8 mouse cellular contexts compared by ENCODE assay signal in the genomic region with DNA sequence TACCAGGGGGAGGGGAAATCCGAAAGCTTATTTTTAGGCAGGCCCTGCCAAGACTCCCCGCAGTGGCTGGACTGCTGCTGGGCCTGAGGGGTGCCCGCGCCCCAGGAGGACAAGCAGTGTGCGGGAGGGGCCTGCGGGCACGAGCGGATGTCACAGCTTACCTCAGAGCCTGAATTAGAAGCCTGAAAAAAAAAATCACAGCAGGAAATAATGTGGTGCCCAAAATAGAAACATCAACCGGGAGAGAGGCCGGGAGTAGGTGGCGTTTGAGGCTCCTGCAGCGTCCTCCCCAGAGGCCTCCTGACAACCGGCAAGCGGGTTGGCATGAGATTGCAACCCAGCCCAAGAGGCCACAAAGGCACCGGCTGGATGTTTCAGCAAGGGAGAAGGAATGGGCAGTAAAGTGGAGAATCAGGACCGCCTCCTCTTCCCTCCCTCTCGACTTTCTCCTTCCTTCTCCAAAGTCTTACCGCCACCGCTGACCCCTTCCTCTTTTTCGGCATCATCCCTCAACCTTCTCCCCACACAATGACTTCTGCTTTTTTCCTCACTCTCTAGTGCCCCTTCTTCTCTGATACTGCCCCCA. TPM values are rescaled to one million over a fixed set of nuclear protein-coding genes. Genes with fewer than 3 reads are reported as not detected.
DNase-seq lines count a peak whose midpoint lies in the region; TF ChIP-seq lines count a peak whose summit lies in the region.

No protein-coding gene starts in this region.

- peak; percentile 19 to 34 for DNase-seq in B cell, adult 2 months
- peak; percentile 80 for DNase-seq in adrenal gland, adult 2 months
- DNase-seq in heart, postnatal 4 days, result peak; percentile 75
- DNase-seq in left cerebral cortex, adult 11 months (ENCODE audit: low spot score), result peak; percentile 42
- DNase-seq in lung, postnatal 25 days (ENCODE audit: low spot score), result peak; percentile 68
- peak; percentile 49 to 69 for DNase-seq in right cerebral cortex, postnatal 36 days (ENCODE audit: low spot score in 2 of 2)
- DNase-seq in yolk sac, embryonic 10.5 days (ENCODE audit: low spot score), result no peak

- TF ChIP-seq POLR2A in embryonic fibroblast, embryonic 13.5 days (IDR thresholded peaks at IDR 0.05; ENCODE audit: low read depth, low read length), result no peak

- H3K27ac ChIP-seq in embryonic fibroblast, embryonic 13.5 days (ENCODE audit: insufficient read depth, low read length), result peak overlapping the region; percentile 68

- TF ChIP-seq CTCF in embryonic fibroblast, embryonic 13.5 days (IDR thresholded peaks at IDR 0.05; ENCODE audit: borderline replicate concordance, insufficient read depth, low read length), result no peak

- H3K4me1 ChIP-seq in embryonic fibroblast, embryonic 13.5 days (ENCODE audit: control insufficient read depth, insufficient read depth, low read length), result peaks cover 8% of the 10 kb centered on the region

- no peak overlapping the region for H3K4me3 ChIP-seq in embryonic fibroblast, embryonic 13.5 days (ENCODE audit: insufficient read depth, low read length)

RNA-seq across cellular contexts. Expression of a gene that starts 25.6 kb away (rescaled TPM):
- total RNA-seq in adrenal gland, adult 2 months (2021), result 100 to 1,000 TPM; 294 to 325 TPM
- 21.1 and 31.6 TPM in 2 replicates for polyA plus RNA-seq in adrenal gland, adult 2 months (2012; rRNA removed)
- polyA plus RNA-seq in embryonic fibroblast, embryonic 13.5 days (2011; ENCODE audit: insufficient read length, low read depth, missing spikeins), result 165 and 191 TPM in 2 replicates
- 100 to 1,000 TPM; 276 to 287 TPM for total RNA-seq in heart, postnatal 4 days (2021)

RNA-seq across cellular contexts. Expression of a gene that starts 43.5 kb away (rescaled TPM):
- total RNA-seq in adrenal gland, adult 2 months (2021), result 10 to 100 TPM; 15.7 to 20.1 TPM
- 11.7 and 13.0 TPM in 2 replicates for polyA plus RNA-seq in adrenal gland, adult 2 months (2012; rRNA removed)
- 15.0 and 16.3 TPM in 2 replicates for polyA plus RNA-seq in embryonic fibroblast, embryonic 13.5 days (2011; ENCODE audit: insufficient read length, low read depth, missing spikeins)
- total RNA-seq in heart, postnatal 4 days (2021), result 10 to 100 TPM; 16.1 to 16.4 TPM

RNA-seq across cellular contexts. Expression of a gene that starts 44.3 kb away (rescaled TPM):
- 10 to 100 TPM; 27.9 to 31.2 TPM for total RNA-seq in adrenal gland, adult 2 months (2021)
- polyA plus RNA-seq in adrenal gland, adult 2 months (2012; rRNA removed), result 13.9 and 16.4 TPM in 2 replicates
- polyA plus RNA-seq in embryonic fibroblast, embryonic 13.5 days (2011; ENCODE audit: insufficient read length, low read depth, missing spikeins), result 41.8 and 48.9 TPM in 2 replicates
- 10 to 100 TPM; 21.2 to 21.4 TPM for total RNA-seq in heart, postnatal 4 days (2021)
